Mouse (Mus musculus) midbrain, embryonic 15.5 days (tissue): Measurements from ENCODE around the gene Barhl1. TPM values are rescaled to one million over a fixed set of nuclear protein-coding genes. Genes with fewer than 3 reads are reported as not detected.

Experiments used
- ATAC-seq: fragments of 200-750 bp; cut with Nextera tagmentation; replicated peaks from 2 replicates; pipeline ENCODE4 v1.8.0; 2017; ENCODE audit warnings: moderate TSS enrichment
- H3K27ac ChIP-seq: fragments of 300-500 bp; sonication (generic); 2 replicates; pipeline ENCODE4 v1.5.1; 2015; ENCODE audit warnings: mild to moderate bottlenecking, inconsistent platforms
- H3K27me3 ChIP-seq: fragments of 300-500 bp; sonication (generic); replicated peaks from 2 replicates; pipeline ENCODE4 v1.6.1; 2015; ENCODE audit warnings: inconsistent platforms
- H3K36me3 ChIP-seq: fragments of 300-500 bp; sonication (generic); replicated peaks from 2 replicates; pipeline ENCODE4 v1.6.1; 2015; ENCODE audit warnings: inconsistent platforms
- H3K4me1 ChIP-seq: fragments of 300-500 bp; sonication (generic); 2 replicates; pipeline ENCODE4 v1.6.1; 2015; ENCODE audit warnings: inconsistent platforms
- H3K4me2 ChIP-seq: fragments of 300-500 bp; sonication (generic); 2 replicates; pipeline ENCODE4 v1.6.1; 2015; ENCODE audit warnings: inconsistent platforms, mild to moderate bottlenecking, moderate library complexity
- H3K4me3 ChIP-seq: fragments of 300-500 bp; sonication (generic); 2 replicates; pipeline ENCODE4 v1.5.1; 2015; ENCODE audit warnings: mild to moderate bottlenecking, inconsistent platforms
- H3K9ac ChIP-seq: fragments of 300-500 bp; sonication (generic); 2 replicates; pipeline ENCODE4 v1.6.1; 2015; ENCODE audit warnings: mild to moderate bottlenecking, inconsistent platforms
- H3K9me3 ChIP-seq: fragments of 300-500 bp; sonication (generic); 2 replicates; pipeline ENCODE4 v1.6.1; 2016; ENCODE audit warnings: inconsistent platforms
- WGBS: fragments of 180-500 bp; shearing (Covaris S2); methylation state at CpG from one replicate; pipeline ENCODE4 v1.1.7; 2015; ENCODE audit warnings: mixed read lengths; 5-methylcytosine and 5-hydroxymethylcytosine counted together
- polyA plus RNA-seq: library from polyadenylated mRNA; unstranded; fragments of >200 nt; fragmentation: Nextera tagmentation; extraction: Ambion mirVana; gene quantifications from 2 replicates; pipeline ENCODE4 v1.2.1, GENCODE M21; 2015

Gene Barhl1
- polyA plus RNA-seq, 1 experiment from 2014 or later, result 53.5 TPM

DNA sequence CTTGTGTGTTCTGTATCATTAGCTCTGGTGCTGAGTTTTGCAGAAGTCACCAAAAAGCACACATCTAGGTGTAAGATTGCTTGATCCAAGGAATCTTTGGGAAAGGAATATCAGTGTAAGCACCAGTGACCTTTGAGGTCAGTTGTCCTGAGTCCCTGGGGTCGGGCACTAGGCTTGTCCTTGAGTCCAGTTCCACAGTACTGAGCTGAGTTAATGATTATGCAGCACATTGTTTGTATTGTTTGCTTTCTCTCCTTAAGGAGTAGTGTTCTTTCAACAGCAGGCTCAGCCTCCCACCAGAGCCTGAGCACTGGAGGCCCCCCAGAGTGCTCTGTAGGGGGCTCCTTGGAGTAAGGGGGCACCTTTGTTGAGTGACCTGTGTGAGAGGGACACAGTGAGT lies 23.7 kb downstream of the Barhl1 start:
- Histone ChIP-seq H3K27ac (no peak overlapping the region), H3K4me3 (no peak overlapping the region), H3K36me3 (no peaks in the 10 kb centered on the region), H3K4me2 (no peak overlapping the region), H3K27me3 (0 out of 2 replicates have a peak, but pooled peaks cover 5% of the 10 kb centered on the region), H3K9me3 (no peaks in the 10 kb centered on the region), H3K9ac (no peak overlapping the region), H3K4me1 (peaks cover 12% of the 10 kb centered on the region)
- ATAC-seq, result no peak
- 9% methylated on average over 1 of the region's 1 CpGs for WGBS

DNA sequence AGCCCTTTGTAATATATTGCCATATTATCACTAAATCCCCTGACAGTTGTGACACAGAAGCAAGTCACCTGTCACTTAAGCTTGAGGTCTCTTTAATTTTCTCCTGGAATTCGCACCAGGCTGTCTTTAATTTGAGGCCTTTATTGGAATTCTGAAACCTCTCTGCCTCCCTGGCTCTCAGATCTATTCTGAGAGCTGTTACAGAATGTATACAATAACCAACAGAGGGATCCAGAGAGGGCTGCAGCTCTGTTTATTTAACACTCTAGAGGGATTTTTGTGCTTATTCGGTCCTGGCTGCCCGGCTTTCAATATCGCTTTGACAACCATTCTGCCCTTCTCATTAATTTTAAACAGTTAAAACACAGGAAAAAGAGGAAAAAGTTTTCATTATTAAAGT lies 31.6 kb downstream of the Barhl1 start:
- H3K4me2 ChIP-seq, result no peak overlapping the region
- H3K27ac ChIP-seq, result 0 out of 2 replicates have a peak overlapping the region, but pooled peaks have one; percentile 54
- ATAC-seq, result no peak
- H3K4me3 ChIP-seq, result no peak overlapping the region
- no peaks in the 10 kb centered on the region; the same call in 1 of the 2 replicates for H3K36me3 ChIP-seq
- 37% methylated on average over 4 of the region's 4 CpGs for WGBS
- peaks cover 30% of the 10 kb centered on the region for H3K4me1 ChIP-seq
- H3K9ac ChIP-seq, result no peak overlapping the region
- no peaks in the 10 kb centered on the region for H3K27me3 ChIP-seq
- no peaks in the 10 kb centered on the region for H3K9me3 ChIP-seq

DNA sequence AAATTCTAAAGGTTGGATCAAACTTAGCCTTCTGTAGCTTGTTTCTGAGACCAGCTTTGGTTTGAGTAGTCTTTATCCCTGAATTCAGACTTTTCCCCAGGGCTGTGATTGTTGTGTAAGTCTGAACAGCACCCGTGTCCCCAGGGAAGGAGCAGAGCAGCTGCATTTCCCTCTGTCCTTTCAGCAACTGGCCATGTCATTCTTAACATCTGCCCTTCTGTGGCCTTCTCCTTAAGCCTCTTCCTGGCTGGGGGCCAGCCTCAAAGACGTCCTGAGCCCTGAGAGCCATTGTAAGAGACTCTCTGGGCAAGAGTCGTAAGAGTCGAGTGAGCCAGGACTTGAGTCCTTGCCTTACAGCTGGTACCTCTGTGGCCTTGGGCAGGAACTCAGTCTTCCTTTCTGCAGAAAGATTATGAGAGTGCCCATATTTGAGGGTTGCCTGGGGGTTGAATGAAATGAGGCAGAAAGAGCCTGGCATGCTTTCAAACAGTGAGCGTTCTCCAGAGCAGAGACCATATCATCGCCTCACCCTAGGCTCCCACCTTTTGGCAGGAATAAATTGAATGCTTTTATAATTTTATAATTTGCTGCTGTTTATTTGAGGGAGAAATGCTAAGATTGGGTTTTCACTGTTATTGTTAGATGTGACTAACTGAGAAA lies 33.5 kb downstream of the Barhl1 start:
- no peak overlapping the region for H3K9ac ChIP-seq
- H3K9me3 ChIP-seq, result no peaks in the 10 kb centered on the region
- no peak for ATAC-seq
- no peak overlapping the region for H3K4me3 ChIP-seq
- H3K27ac ChIP-seq, result 0 out of 2 replicates have a peak overlapping the region, but pooled peaks have one; percentile 68
- H3K4me2 ChIP-seq, result no peak overlapping the region
- peaks cover 3% of the 10 kb centered on the region; the same call in 1 of the 2 replicates for H3K36me3 ChIP-seq
- H3K27me3 ChIP-seq, result no peaks in the 10 kb centered on the region
- H3K4me1 ChIP-seq, result peaks cover 30% of the 10 kb centered on the region
- 45% methylated on average over 6 of the region's 6 CpGs for WGBS

DNA sequence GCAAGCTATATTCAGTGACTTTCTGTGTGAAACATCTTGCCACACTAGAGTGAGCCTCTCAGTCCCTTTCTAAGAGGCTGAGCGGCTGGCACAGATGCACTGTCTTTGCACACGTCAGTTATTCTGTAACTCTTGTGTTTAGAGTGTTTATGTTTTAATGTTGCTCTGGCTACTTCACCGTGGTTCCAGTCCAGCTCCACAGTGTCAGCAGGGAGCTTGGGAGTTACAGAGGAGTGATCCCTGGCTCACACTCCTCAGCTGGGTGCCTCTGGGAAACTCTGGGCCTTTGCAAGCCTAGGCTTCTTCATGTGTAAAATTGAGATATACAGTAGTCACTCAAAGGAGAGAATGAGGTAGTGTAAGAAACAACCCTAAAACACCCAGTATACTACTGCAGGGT lies 34.4 kb downstream of the Barhl1 start:
- H3K9ac ChIP-seq, result no peak overlapping the region
- H3K27me3 ChIP-seq, result no peaks in the 10 kb centered on the region
- H3K4me1 ChIP-seq, result peaks cover 30% of the 10 kb centered on the region
- H3K9me3 ChIP-seq, result no peaks in the 10 kb centered on the region
- no peak for ATAC-seq
- peaks cover 3% of the 10 kb centered on the region; the same call in 1 of the 2 replicates for H3K36me3 ChIP-seq
- no peak overlapping the region for H3K4me2 ChIP-seq
- WGBS, result 84% methylated on average over 3 of the region's 3 CpGs
- H3K27ac ChIP-seq, result no peak overlapping the region
- H3K4me3 ChIP-seq, result no peak overlapping the region

DNA sequence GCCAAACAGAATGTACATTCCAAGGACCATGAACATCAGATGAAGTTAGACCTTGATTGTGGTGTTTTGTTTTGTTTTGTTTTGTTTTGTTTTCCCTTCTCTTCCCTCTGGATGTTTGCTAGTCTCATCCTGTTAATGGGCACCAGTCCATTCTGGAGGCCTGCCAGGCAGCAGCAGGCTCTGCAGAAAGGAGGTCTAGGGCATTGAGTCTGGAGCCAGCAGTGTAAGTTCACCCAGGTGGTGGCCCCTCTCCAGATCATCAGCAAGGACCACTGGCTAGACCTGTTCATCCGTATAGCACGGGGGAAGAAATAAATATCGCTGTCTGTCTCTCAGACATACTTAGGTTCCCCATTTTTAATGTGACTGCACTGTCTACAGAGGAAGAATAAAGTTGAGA lies 35.2 kb downstream of the Barhl1 start:
- 90% methylated on average over 3 of the region's 3 CpGs for WGBS
- peaks cover 30% of the 10 kb centered on the region for H3K4me1 ChIP-seq
- ATAC-seq, result no peak
- H3K27me3 ChIP-seq, result no peaks in the 10 kb centered on the region
- no peaks in the 10 kb centered on the region for H3K9me3 ChIP-seq
- no peak overlapping the region for H3K4me3 ChIP-seq
- H3K27ac ChIP-seq, result no peak overlapping the region
- H3K36me3 ChIP-seq, result peaks cover 6% of the 10 kb centered on the region; the same call in 1 of the 2 replicates
- H3K4me2 ChIP-seq, result no peak overlapping the region
- no peak overlapping the region for H3K9ac ChIP-seq

DNA sequence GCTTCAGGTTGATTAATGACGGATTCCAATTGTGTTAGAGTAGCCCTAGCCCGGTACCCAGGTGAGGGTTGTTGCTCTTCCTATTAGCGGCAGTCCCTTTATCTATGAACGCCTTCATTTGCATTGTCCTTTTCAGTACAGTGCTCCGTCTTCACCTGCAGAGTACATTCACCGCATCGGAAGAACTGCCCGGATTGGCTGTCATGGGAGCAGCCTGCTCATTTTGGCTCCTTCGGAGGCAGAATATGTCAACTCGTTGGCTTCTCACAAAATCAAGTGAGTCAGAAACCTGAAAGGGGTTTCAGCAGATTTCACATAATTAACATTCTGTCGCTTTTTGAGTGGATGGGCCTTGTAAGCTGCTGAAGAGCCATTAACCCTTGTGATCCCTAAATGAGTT lies 40.9 kb downstream of the Barhl1 start:
- no peak for ATAC-seq
- WGBS, result 84% methylated on average over 11 of the region's 11 CpGs
- no peaks in the 10 kb centered on the region for H3K9me3 ChIP-seq
- H3K36me3 ChIP-seq, result peaks cover 6% of the 10 kb centered on the region
- H3K4me2 ChIP-seq, result no peak overlapping the region
- H3K4me3 ChIP-seq, result no peak overlapping the region
- H3K27ac ChIP-seq, result no peak overlapping the region
- H3K27me3 ChIP-seq, result no peaks in the 10 kb centered on the region
- H3K9ac ChIP-seq, result no peak overlapping the region
- no peaks in the 10 kb centered on the region for H3K4me1 ChIP-seq

DNA sequence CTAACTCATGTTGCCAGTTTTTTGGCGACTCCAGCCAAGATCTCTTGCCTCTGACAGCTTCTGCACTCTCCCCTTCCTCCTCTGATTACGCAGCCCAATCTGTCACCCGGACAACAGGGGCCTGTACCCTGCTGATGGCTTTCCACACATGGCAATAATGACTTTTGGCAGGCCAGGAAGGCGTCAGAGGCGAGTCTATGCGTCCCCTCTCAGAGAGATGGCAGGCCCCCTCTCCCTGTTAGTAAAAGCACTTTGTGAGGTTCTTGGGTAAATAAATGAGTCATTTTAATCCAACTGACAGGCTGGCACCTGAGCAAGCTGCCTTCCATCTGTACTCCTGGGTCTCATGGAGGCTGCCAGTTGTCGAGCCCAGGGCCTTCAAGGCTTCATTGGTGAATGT lies 49.0 kb downstream of the Barhl1 start:
- H3K4me1 ChIP-seq, result no peaks in the 10 kb centered on the region
- no peak overlapping the region for H3K4me3 ChIP-seq
- no peaks in the 10 kb centered on the region for H3K9me3 ChIP-seq
- no peak overlapping the region for H3K4me2 ChIP-seq
- no peaks in the 10 kb centered on the region for H3K27me3 ChIP-seq
- H3K9ac ChIP-seq, result no peak overlapping the region
- 61% methylated on average over 7 of the region's 7 CpGs for WGBS
- ATAC-seq, result no peak
- 0 out of 2 replicates have a peak overlapping the region, but pooled peaks have one; percentile 35 for H3K27ac ChIP-seq
- H3K36me3 ChIP-seq, result peaks cover 18% of the 10 kb centered on the region

DNA sequence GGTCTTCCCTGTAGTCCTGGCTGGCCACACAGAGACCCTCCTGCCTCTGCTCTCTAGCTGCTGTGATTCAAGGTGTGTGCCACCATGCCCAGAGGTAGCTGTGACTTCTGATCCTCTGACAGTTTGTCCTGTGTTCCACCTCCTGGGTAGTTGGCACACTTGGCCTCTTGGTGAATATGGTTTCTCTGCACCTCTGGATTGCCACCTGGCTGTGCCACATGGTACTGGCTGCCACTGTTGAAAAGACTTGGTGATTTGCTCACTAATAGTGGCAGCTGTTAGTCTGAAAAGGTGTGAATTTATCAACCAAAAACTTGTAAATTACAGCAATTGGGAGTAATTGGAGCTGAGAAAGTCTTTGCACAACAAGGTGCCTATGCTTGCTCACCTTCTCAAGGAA lies 52.6 kb downstream of the Barhl1 start:
- Histone ChIP-seq H3K36me3 (peaks cover 35% of the 10 kb centered on the region), H3K4me3 (no peak overlapping the region)

DNA sequence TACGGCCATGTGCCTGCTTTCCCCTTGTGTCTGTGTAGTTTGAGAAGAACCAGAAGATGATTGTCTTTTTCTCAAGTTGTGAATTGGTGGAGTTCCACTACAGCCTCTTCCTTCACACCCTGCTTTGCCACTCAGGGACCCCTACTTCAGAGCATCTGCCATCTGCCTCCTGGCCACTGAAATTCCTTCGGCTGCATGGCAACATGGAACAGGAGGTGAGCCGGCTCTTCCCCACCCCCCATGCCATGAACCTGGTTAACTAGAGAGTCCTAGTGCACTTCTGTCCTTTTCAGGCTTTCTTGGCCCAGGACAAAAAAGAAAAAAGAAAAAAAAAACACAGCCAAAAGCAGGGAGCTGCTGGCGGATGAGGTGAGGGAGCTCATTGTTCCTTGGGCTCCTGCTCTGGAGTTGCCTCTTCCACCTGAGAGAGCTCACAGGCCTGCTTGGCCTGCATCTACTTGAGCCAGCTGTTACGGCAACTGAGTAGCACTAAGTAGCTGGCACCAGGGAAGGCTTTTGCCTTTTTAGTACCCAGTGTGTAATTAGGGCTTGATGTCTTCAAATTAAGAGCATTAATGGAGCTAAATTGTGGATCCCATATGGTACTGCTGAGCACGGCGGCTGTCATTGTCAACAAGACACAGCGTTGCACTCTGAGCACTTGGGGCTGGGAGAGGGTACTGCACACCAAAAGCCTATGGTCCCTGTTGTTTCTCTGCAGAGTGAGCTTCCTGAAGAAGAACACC lies 55.6 kb downstream of the Barhl1 start:
- Histone ChIP-seq H3K36me3 (peaks cover 36% of the 10 kb centered on the region), H3K4me1 (no peaks in the 10 kb centered on the region), H3K9ac (no peak overlapping the region), H3K27ac (no peak overlapping the region), H3K27me3 (no peaks in the 10 kb centered on the region), H3K9me3 (no peaks in the 10 kb centered on the region), H3K4me3 (no peak overlapping the region), H3K4me2 (no peak overlapping the region)
- ATAC-seq, result no peak
- WGBS, result 89% methylated on average over 8 of the region's 8 CpGs

More for the DNA sequence above, 52.6 kb downstream of the Barhl1 start:
- Histone ChIP-seq H3K9me3 (no peaks in the 10 kb centered on the region), H3K27me3 (no peaks in the 10 kb centered on the region), H3K27ac (no peak overlapping the region), H3K4me2 (no peak overlapping the region), H3K4me1 (no peaks in the 10 kb centered on the region), H3K9ac (no peak overlapping the region)
- ATAC-seq, result no peak

DNA sequence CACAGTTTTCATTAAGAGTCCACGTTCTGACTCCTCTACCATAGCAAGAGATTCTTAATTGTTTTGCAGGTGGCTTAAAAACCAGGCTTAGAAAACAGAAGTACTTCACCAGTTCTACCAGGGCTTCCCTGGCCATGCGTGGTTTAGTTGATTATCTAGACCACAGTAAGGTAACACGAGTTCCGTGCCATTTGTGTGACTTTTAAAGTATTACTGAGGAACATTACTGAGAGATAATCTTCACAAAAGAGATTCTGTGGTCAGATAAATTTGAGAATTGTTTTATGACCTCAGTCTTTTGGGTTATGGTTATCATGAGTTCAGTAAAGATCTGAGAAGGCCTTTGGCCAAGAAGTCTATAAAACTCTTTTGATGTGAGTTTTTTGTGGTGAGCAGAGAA lies 57.2 kb downstream of the Barhl1 start:
- no peak overlapping the region for H3K4me2 ChIP-seq
- H3K9ac ChIP-seq, result no peak overlapping the region
- 93% methylated on average over 4 of the region's 4 CpGs for WGBS
- no peaks in the 10 kb centered on the region for H3K4me1 ChIP-seq
- H3K4me3 ChIP-seq, result no peak overlapping the region
- H3K27me3 ChIP-seq, result no peaks in the 10 kb centered on the region
- H3K36me3 ChIP-seq, result peaks cover 31% of the 10 kb centered on the region
- H3K9me3 ChIP-seq, result no peaks in the 10 kb centered on the region
- H3K27ac ChIP-seq, result no peak overlapping the region
- ATAC-seq, result no peak
